ENCODE assay signal across 24 mouse cellular contexts in genomic region chr6:100121240-100121639, GRCm38 (mm10).
"Had no signal": no experiment of that assay in that cellular context is flagged by ENCODE, and none has a peak within 500 bp of the region (broad histone marks: within the 10 kb centered on the region; RNA-seq: fewer than 3 reads in every experiment).

No protein-coding gene starts in this region.

- ATAC-seq: hindbrain, embryonic 16.5 days; inflammation-experienced regulatory T-cells, adult 6 months; intestine, embryonic 15.5 days; intestine, postnatal 0 days had no signal

- H3K4me3 ChIP-seq: gastrocnemius, adult 2 months; heart, adult 2 months; heart, embryonic 10.5 days; heart, embryonic 12.5 days; hindbrain, embryonic 10.5 days; hindbrain, embryonic 12.5 days; intestine, embryonic 15.5 days; limb, embryonic 13.5 days; limb, embryonic 15.5 days had no signal

- DNase-seq: gastrocnemius, adult 2 months; gastrocnemius, postnatal 10 days; gastrocnemius, postnatal 25 days; heart, adult 2 months; heart, postnatal 10 days; heart, postnatal 4 days; kidney, adult 18-20 months; kidney, adult 8-10 months; kidney, postnatal 10 days; kidney, postnatal 25 days; kidney, postnatal 4 days; layer of hippocampus, adult 9-11 months; layer of hippocampus, postnatal 36 days had no signal

- H3K4me2 ChIP-seq: heart, embryonic 12.5 days; hindbrain, embryonic 14.5 days; intestine, embryonic 15.5 days; limb, embryonic 15.5 days had no signal

- H3K36me3 ChIP-seq: heart, embryonic 10.5 days; heart, embryonic 12.5 days; hindbrain, embryonic 10.5 days; hindbrain, embryonic 12.5 days; intestine, embryonic 15.5 days; limb, embryonic 13.5 days; limb, embryonic 15.5 days had no signal

- H3K27ac ChIP-seq: heart, adult 2 months; hindbrain, embryonic 10.5 days; hindbrain, embryonic 12.5 days; hindbrain, embryonic 14.5 days; intestine, embryonic 15.5 days; limb, embryonic 15.5 days had no signal

- H3K27me3 ChIP-seq: intestine, embryonic 15.5 days had no signal

- H3K9me3 ChIP-seq: heart, embryonic 10.5 days; heart, embryonic 12.5 days; hindbrain, embryonic 12.5 days; intestine, embryonic 15.5 days; limb, embryonic 15.5 days had no signal

- H3K9ac ChIP-seq: heart, embryonic 12.5 days; hindbrain, embryonic 12.5 days; intestine, embryonic 15.5 days; limb, embryonic 13.5 days; limb, embryonic 15.5 days had no signal
